Mouse (Mus musculus) forebrain, embryonic 14.5 days (tissue): ENCODE results near the gene Hhex. TPM values are rescaled to one million over a fixed set of nuclear protein-coding genes. Genes with fewer than 3 reads are reported as not detected.

ENCODE experiments used
- ATAC-seq: fragments of 200-750 bp; cut with Nextera tagmentation; 2 replicates; pipeline ENCODE4 v1.8.0; 2017; ENCODE audit warnings: mild to moderate bottlenecking, moderate library complexity
- DNase-seq: peaks from one replicate; pipeline ENCODE4 v3.0.0-alpha.2; 2015; ENCODE audit warnings: low spot score
- H3K27ac ChIP-seq: fragments of 300-500 bp; sonication (generic); 2 replicates; pipeline ENCODE4 v1.5.1; 2014; ENCODE audit warnings: low read depth, mild to moderate bottlenecking, control low read depth, low read length, moderate library complexity
- H3K27me3 ChIP-seq: fragments of 300-500 bp; sonication (generic); replicated peaks from 2 replicates; pipeline ENCODE4 v1.6.1; 2014; ENCODE audit warnings: low read length, control low read depth, mixed read lengths; ENCODE audit not compliant: control insufficient read depth, insufficient read depth
- H3K36me3 ChIP-seq: fragments of 300-500 bp; sonication (generic); 2 replicates; pipeline ENCODE4 v1.6.1; 2014; ENCODE audit warnings: low read length, control low read depth; ENCODE audit not compliant: control insufficient read depth, insufficient read depth
- H3K4me1 ChIP-seq: fragments of 300-500 bp; sonication (generic); 2 replicates; pipeline ENCODE4 v1.6.1; 2014; ENCODE audit warnings: antibody characterized with exemption, low read length, control low read depth; ENCODE audit not compliant: control insufficient read depth, insufficient read depth
- H3K4me2 ChIP-seq: fragments of 300-500 bp; sonication (generic); 2 replicates; pipeline ENCODE4 v1.6.1; 2014; ENCODE audit warnings: mild to moderate bottlenecking, control low read depth, low read length
- H3K4me3 ChIP-seq: fragments of 300-500 bp; sonication (generic); 2 replicates; pipeline ENCODE4 v1.5.1; 2014; ENCODE audit warnings: low read depth, low read length, control low read depth
- H3K9ac ChIP-seq: fragments of 300-500 bp; sonication (generic); 2 replicates; pipeline ENCODE4 v1.6.1; 2014; ENCODE audit warnings: mild to moderate bottlenecking, low read length, control low read depth, moderate library complexity
- H3K9me3 ChIP-seq: fragments of 300-500 bp; sonication (generic); replicated peaks from 2 replicates; pipeline ENCODE4 v1.6.1; 2016; ENCODE audit warnings: low read length, control low read depth, mixed read lengths; ENCODE audit not compliant: control insufficient read depth
- WGBS: fragments of 180-500 bp; shearing (Covaris S2); extraction: QIAGEN DNeasy Blood & Tissue Kit; methylation state at CpG from one replicate; pipeline ENCODE4 v1.1.7; 2014; 5-methylcytosine and 5-hydroxymethylcytosine counted together
- polyA plus RNA-seq: library from polyadenylated mRNA; unstranded; fragments of >200 nt; fragmentation: Nextera tagmentation; extraction: Ambion mirVana; gene quantifications from 2 replicates; pipeline ENCODE4 v1.2.1, GENCODE M21; 2014

The Hhex gene
- polyA plus RNA-seq, 1 experiment from 2014 or later = 1.8 TPM

GRCm38 (mm10) chr19:37442524-37443286, 8.1 kb downstream of the Hhex start:
- no peaks in the 10 kb centered on the region for H3K4me1 ChIP-seq
- no peak overlapping the region for H3K4me2 ChIP-seq
- no peak overlapping the region for H3K27ac ChIP-seq
- no peak overlapping the region for H3K9ac ChIP-seq
- ATAC-seq = no peak
- no peaks in the 10 kb centered on the region for H3K9me3 ChIP-seq
- H3K27me3 ChIP-seq = peaks cover 25% of the 10 kb centered on the region; the same call in 1 of the 2 replicates
- 83% methylated on average over 10 of the region's 10 CpGs for WGBS
- no peaks in the 10 kb centered on the region for H3K36me3 ChIP-seq
- DNase-seq = no peak
- H3K4me3 ChIP-seq = no peak overlapping the region

- Histone ChIP-seq H3K4me3 (no peak overlapping the region), H3K27ac (no peak overlapping the region), H3K4me1 (no peaks in the 10 kb centered on the region), H3K9me3 (no peaks in the 10 kb centered on the region), H3K27me3 (peaks cover 17% of the 10 kb centered on the region; the same call in 1 of the 2 replicates), H3K36me3 (no peaks in the 10 kb centered on the region), H3K9ac (no peak overlapping the region), H3K4me2 (no peak overlapping the region)
- ATAC-seq = no peak
- WGBS = 87% methylated on average over 4 of the region's 4 CpGs
- DNase-seq = no peak
Observed at GRCm38 (mm10) chr19:37443631-37444140, 9.1 kb downstream of the Hhex start.

- H3K4me3 ChIP-seq = no peak overlapping the region
- no peaks in the 10 kb centered on the region for H3K9me3 ChIP-seq
- no peak overlapping the region for H3K4me2 ChIP-seq
- ATAC-seq (no peak), DNase-seq (no peak)
- no peaks in the 10 kb centered on the region for H3K4me1 ChIP-seq
- H3K27me3 ChIP-seq = 0 out of 2 replicates have a peak, but pooled peaks cover 4% of the 10 kb centered on the region
- no peak overlapping the region for H3K27ac ChIP-seq
- no peak overlapping the region for H3K9ac ChIP-seq
- 83% methylated on average over 5 of the region's 5 CpGs for WGBS
- no peaks in the 10 kb centered on the region for H3K36me3 ChIP-seq
Observed at GRCm38 (mm10) chr19:37448212-37448611, 13.6 kb downstream of the Hhex start.

DNA sequence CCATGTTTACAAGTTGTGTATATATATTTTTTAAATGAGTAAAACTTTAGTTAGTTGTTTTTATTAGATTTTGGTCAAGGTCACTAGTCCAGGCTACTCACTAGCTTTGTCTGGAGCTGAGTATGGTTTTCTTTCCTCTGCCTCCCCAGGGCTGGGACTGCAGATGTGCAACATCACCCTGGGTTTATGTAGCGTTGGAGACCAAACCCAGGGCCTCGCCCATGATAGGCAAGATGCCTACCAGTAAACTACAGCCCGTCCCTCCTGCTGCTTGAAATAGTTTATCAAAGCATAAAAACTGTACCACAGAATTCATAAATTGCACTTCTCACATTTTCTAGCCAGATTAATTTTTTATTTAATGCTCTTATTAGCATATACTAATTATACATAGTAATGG, 14.6 kb downstream of the Hhex start:
- no peak overlapping the region for H3K4me3 ChIP-seq
- H3K4me2 ChIP-seq = no peak overlapping the region
- no peaks in the 10 kb centered on the region for H3K36me3 ChIP-seq
- H3K27me3 ChIP-seq = 0 out of 2 replicates have a peak, but pooled peaks cover 4% of the 10 kb centered on the region
- no peaks in the 10 kb centered on the region for H3K9me3 ChIP-seq
- H3K9ac ChIP-seq = no peak overlapping the region
- ATAC-seq (no peak), DNase-seq (no peak)
- H3K4me1 ChIP-seq = no peaks in the 10 kb centered on the region
- H3K27ac ChIP-seq = no peak overlapping the region
- 91% methylated on average over 3 of the region's 3 CpGs for WGBS

DNA sequence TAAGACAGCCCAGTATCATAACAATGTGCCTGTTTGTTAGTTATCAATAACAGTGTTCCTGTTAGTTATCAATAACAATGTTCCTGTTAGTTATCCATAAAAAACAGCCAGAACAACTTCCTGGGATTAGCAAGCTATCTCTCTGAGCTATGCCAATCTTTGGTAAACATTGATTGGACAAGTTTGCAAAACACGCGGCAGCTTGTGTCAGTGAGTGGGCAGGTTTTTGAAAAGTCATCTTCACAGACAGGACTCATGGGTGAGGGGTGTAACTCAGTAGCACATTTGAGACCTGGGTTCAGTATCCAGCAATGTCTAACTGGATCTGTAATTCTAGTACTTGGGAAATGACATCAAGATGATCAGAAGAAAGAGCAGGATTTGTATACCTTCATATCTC, 20.9 kb downstream of the Hhex start:
- DNase-seq (no peak), ATAC-seq (no peak)
- Histone ChIP-seq H3K27me3 (no peaks in the 10 kb centered on the region), H3K27ac (no peak overlapping the region), H3K4me2 (no peak overlapping the region), H3K9ac (no peak overlapping the region), H3K36me3 (no peaks in the 10 kb centered on the region), H3K4me1 (no peaks in the 10 kb centered on the region), H3K9me3 (no peaks in the 10 kb centered on the region), H3K4me3 (no peak overlapping the region)
- 95% methylated on average over 2 of the region's 2 CpGs for WGBS

GRCm38 (mm10) chr19:37455961-37456360, 21.4 kb downstream of the Hhex start:
- Histone ChIP-seq H3K9me3 (no peaks in the 10 kb centered on the region), H3K4me3 (no peak overlapping the region), H3K36me3 (no peaks in the 10 kb centered on the region), H3K4me1 (no peaks in the 10 kb centered on the region), H3K9ac (no peak overlapping the region), H3K4me2 (no peak overlapping the region), H3K27me3 (no peaks in the 10 kb centered on the region), H3K27ac (no peak overlapping the region)
- DNase-seq = no peak
- ATAC-seq = no peak
- WGBS = 100% methylated on average over 1 of the region's 1 CpGs

DNA sequence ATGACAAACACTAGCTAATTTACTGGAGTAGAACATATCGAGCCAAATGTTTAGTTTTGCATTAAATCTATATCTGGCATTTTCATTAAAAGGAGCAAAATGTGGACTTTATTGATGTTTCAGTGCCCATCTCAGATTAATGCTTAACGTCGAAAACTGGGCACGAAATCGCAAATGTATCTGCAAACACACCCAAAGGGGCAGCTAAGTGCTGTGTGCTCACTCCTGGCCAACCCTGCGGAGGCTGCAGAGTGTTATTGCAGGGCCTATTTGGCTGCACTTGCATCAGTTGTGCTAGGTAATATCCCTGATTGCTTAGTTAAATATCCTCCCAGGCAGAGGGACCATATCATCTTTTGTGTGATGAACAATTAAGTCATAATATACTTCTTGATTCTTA, 23.4 kb downstream of the Hhex start:
- H3K27me3 ChIP-seq = no peaks in the 10 kb centered on the region
- ATAC-seq (no peak), DNase-seq (no peak)
- H3K27ac ChIP-seq = no peak overlapping the region
- no peak overlapping the region for H3K4me2 ChIP-seq
- no peaks in the 10 kb centered on the region for H3K9me3 ChIP-seq
- no peaks in the 10 kb centered on the region for H3K36me3 ChIP-seq
- no peaks in the 10 kb centered on the region for H3K4me1 ChIP-seq
- 80% methylated on average over 6 of the region's 6 CpGs for WGBS
- no peak overlapping the region for H3K4me3 ChIP-seq
- no peak overlapping the region for H3K9ac ChIP-seq

DNA sequence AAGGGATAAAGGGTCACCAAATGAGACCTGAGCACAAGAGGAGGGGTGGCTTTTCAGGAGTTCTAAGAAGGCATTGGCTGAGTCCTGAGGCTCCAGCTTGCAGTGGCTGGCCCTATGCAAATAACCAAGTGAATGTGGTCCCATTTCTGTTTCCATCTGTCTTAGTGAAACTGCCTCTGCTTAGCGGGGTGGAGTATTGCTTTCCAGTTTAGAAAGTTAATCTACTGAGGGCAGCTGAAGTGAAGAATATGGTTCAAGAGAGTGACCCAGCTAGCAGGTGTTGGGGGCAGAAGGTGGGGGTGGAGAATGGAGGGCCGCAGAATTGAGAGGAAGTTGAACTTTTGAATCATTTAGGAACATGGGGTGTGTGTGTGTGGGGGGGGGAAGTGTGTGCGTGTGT, 31.8 kb downstream of the Hhex start:
- Histone ChIP-seq H3K36me3 (no peaks in the 10 kb centered on the region), H3K4me2 (no peak overlapping the region), H3K9me3 (no peaks in the 10 kb centered on the region), H3K27ac (no peak overlapping the region), H3K4me1 (no peaks in the 10 kb centered on the region), H3K4me3 (no peak overlapping the region), H3K9ac (no peak overlapping the region), H3K27me3 (no peaks in the 10 kb centered on the region)
- WGBS = 84% methylated on average over 3 of the region's 3 CpGs
- no peak for ATAC-seq
- no peak for DNase-seq

DNA sequence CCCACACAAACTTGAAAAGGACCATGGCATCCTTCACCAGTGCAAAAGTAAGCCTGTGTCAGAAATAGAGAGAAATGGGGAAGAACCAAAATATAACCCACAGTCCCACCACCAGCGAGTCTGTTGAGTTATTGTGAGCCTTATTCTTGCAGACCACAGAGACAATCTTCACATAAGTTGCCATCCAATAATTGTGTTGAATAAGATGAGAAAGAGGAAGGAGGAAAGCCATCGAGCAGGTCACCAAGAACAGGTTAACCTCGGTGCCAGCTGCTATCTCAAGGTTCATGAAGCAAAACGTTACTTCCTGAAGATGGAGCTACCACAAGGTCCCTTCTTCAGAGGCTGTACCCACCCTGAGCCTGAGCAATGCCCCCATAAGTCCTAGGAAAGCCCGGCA, 32.4 kb downstream of the Hhex start:
- no peak for ATAC-seq
- Histone ChIP-seq H3K27me3 (no peaks in the 10 kb centered on the region), H3K9me3 (no peaks in the 10 kb centered on the region), H3K27ac (no peak overlapping the region), H3K36me3 (no peaks in the 10 kb centered on the region), H3K4me2 (no peak overlapping the region), H3K4me3 (no peak overlapping the region), H3K9ac (no peak overlapping the region), H3K4me1 (no peaks in the 10 kb centered on the region)
- DNase-seq = no peak
- 90% methylated on average over 5 of the region's 5 CpGs for WGBS
